Mouse (Mus musculus) forebrain, embryonic 14.5 days (tissue): ENCODE results near the gene Smim12. TPM values are rescaled to one million over a fixed set of nuclear protein-coding genes. Genes with fewer than 3 reads are reported as not detected.

Source experiments
- ATAC-seq: fragments of 200-750 bp; cut with Nextera tagmentation; 2 replicates; pipeline ENCODE4 v1.8.0; 2017; ENCODE audit warnings: mild to moderate bottlenecking, moderate library complexity
- DNase-seq: peaks from one replicate; pipeline ENCODE4 v3.0.0-alpha.2; 2015; ENCODE audit warnings: low spot score
- H3K27ac ChIP-seq: fragments of 300-500 bp; sonication (generic); 2 replicates; pipeline ENCODE4 v1.5.1; 2014; ENCODE audit warnings: low read depth, mild to moderate bottlenecking, control low read depth, low read length, moderate library complexity
- H3K27me3 ChIP-seq: fragments of 300-500 bp; sonication (generic); replicated peaks from 2 replicates; pipeline ENCODE4 v1.6.1; 2014; ENCODE audit warnings: low read length, control low read depth, mixed read lengths; ENCODE audit not compliant: control insufficient read depth, insufficient read depth
- H3K36me3 ChIP-seq: fragments of 300-500 bp; sonication (generic); 2 replicates; pipeline ENCODE4 v1.6.1; 2014; ENCODE audit warnings: low read length, control low read depth; ENCODE audit not compliant: control insufficient read depth, insufficient read depth
- H3K4me1 ChIP-seq: fragments of 300-500 bp; sonication (generic); 2 replicates; pipeline ENCODE4 v1.6.1; 2014; ENCODE audit warnings: antibody characterized with exemption, low read length, control low read depth; ENCODE audit not compliant: control insufficient read depth, insufficient read depth
- H3K4me2 ChIP-seq: fragments of 300-500 bp; sonication (generic); 2 replicates; pipeline ENCODE4 v1.6.1; 2014; ENCODE audit warnings: mild to moderate bottlenecking, control low read depth, low read length
- H3K4me3 ChIP-seq: fragments of 300-500 bp; sonication (generic); 2 replicates; pipeline ENCODE4 v1.5.1; 2014; ENCODE audit warnings: low read depth, low read length, control low read depth
- H3K9ac ChIP-seq: fragments of 300-500 bp; sonication (generic); 2 replicates; pipeline ENCODE4 v1.6.1; 2014; ENCODE audit warnings: mild to moderate bottlenecking, low read length, control low read depth, moderate library complexity
- H3K9me3 ChIP-seq: fragments of 300-500 bp; sonication (generic); replicated peaks from 2 replicates; pipeline ENCODE4 v1.6.1; 2016; ENCODE audit warnings: low read length, control low read depth, mixed read lengths; ENCODE audit not compliant: control insufficient read depth
- WGBS: fragments of 180-500 bp; shearing (Covaris S2); extraction: QIAGEN DNeasy Blood & Tissue Kit; methylation state at CpG from one replicate; pipeline ENCODE4 v1.1.7; 2014; 5-methylcytosine and 5-hydroxymethylcytosine counted together
- polyA plus RNA-seq: library from polyadenylated mRNA; unstranded; fragments of >200 nt; fragmentation: Nextera tagmentation; extraction: Ambion mirVana; gene quantifications from 2 replicates; pipeline ENCODE4 v1.2.1, GENCODE M21; 2014

The Smim12 gene
- polyA plus RNA-seq, 1 experiment from 2014 or later = 61.1 TPM

- peak overlapping the region; percentile 77 for H3K27ac ChIP-seq
- DNase-seq (peak; percentile 87), ATAC-seq (peak; percentile 79)
- no peak overlapping the region; the same call in 1 of the 2 replicates for H3K9ac ChIP-seq
- peaks cover 32% of the 10 kb centered on the region for H3K4me1 ChIP-seq
- 9% methylated on average over 17 of the region's 17 CpGs for WGBS
- H3K4me2 ChIP-seq = peak overlapping the region; percentile 36; the same call in 1 of the 2 replicates
- no peaks in the 10 kb centered on the region for H3K36me3 ChIP-seq
- H3K27me3 ChIP-seq = peaks cover 9% of the 10 kb centered on the region
- no peak overlapping the region for H3K4me3 ChIP-seq
- H3K9me3 ChIP-seq = no peaks in the 10 kb centered on the region
Observed at GRCm38 (mm10) chr4:127227051-127227673, 16.4 kb upstream of the Smim12 start.

GRCm38 (mm10) chr4:127232028-127232427 lies 11.6 kb upstream of the Smim12 start:
- Histone ChIP-seq H3K9ac (no peak overlapping the region), H3K4me3 (no peak overlapping the region), H3K9me3 (no peaks in the 10 kb centered on the region), H3K4me2 (peak overlapping the region; percentile 39), H3K27ac (peak overlapping the region; percentile 81), H3K27me3 (no peaks in the 10 kb centered on the region), H3K36me3 (no peaks in the 10 kb centered on the region), H3K4me1 (peaks cover 39% of the 10 kb centered on the region)
- peak; percentile 71 for ATAC-seq
- DNase-seq = peak; percentile 95
- 11% methylated on average over 6 of the region's 6 CpGs for WGBS

GRCm38 (mm10) chr4:127232551-127232950 lies 11.0 kb upstream of the Smim12 start:
- DNase-seq = peak; percentile 76
- Histone ChIP-seq H3K4me3 (no peak overlapping the region), H3K9ac (0 out of 2 replicates have a peak overlapping the region, but pooled peaks have one; percentile 17), H3K27me3 (no peaks in the 10 kb centered on the region), H3K9me3 (no peaks in the 10 kb centered on the region), H3K4me2 (peak overlapping the region; percentile 39), H3K4me1 (peaks cover 34% of the 10 kb centered on the region), H3K27ac (peak overlapping the region; percentile 81), H3K36me3 (no peaks in the 10 kb centered on the region)
- WGBS = 16% methylated on average over 5 of the region's 5 CpGs
- peak; percentile 49 for ATAC-seq

GRCm38 (mm10) chr4:127233416-127234125 lies 10.0 kb upstream of the Smim12 start:
- Histone ChIP-seq H3K9me3 (no peaks in the 10 kb centered on the region), H3K36me3 (no peaks in the 10 kb centered on the region), H3K4me3 (no peak overlapping the region), H3K27ac (peak overlapping the region; percentile 81; the same call in 1 of the 2 replicates), H3K4me2 (no peak overlapping the region), H3K9ac (no peak overlapping the region), H3K4me1 (peaks cover 31% of the 10 kb centered on the region), H3K27me3 (no peaks in the 10 kb centered on the region)
- 94% methylated on average over 36 of the region's 40 CpGs for WGBS
- DNase-seq (no peak), ATAC-seq (no peak)

- WGBS = under 1% methylated on average over 50 of the region's 67 CpGs
- ATAC-seq (peak; percentile 79), DNase-seq (peak; percentile 92)
- Histone ChIP-seq H3K9me3 (no peaks in the 10 kb centered on the region), H3K4me2 (peak overlapping the region; percentile 97), H3K9ac (peak overlapping the region; percentile 79), H3K36me3 (no peaks in the 10 kb centered on the region), H3K4me3 (peak overlapping the region; percentile 48), H3K4me1 (peaks cover 31% of the 10 kb centered on the region), H3K27me3 (no peaks in the 10 kb centered on the region), H3K27ac (peak overlapping the region; percentile 65)
Observed at GRCm38 (mm10) chr4:127235742-127236487, 7.7 kb upstream of the Smim12 start.

GRCm38 (mm10) chr4:127236631-127237030 lies 7.0 kb upstream of the Smim12 start:
- Histone ChIP-seq H3K36me3 (no peaks in the 10 kb centered on the region), H3K9me3 (no peaks in the 10 kb centered on the region), H3K27ac (peak overlapping the region; percentile 65; the same call in 1 of the 2 replicates), H3K27me3 (no peaks in the 10 kb centered on the region), H3K4me1 (peaks cover 26% of the 10 kb centered on the region), H3K9ac (peak overlapping the region; percentile 79), H3K4me3 (peak overlapping the region; percentile 48), H3K4me2 (peak overlapping the region; percentile 97)
- WGBS = 3% methylated on average over 14 of the region's 14 CpGs
- ATAC-seq (0 out of 2 replicates have a peak, but pooled peaks have one; percentile 7), DNase-seq (no peak)

- no peak for ATAC-seq
- no peak overlapping the region for H3K9ac ChIP-seq
- H3K27ac ChIP-seq = no peak overlapping the region
- peaks cover 20% of the 10 kb centered on the region for H3K4me1 ChIP-seq
- H3K9me3 ChIP-seq = no peaks in the 10 kb centered on the region
- 47% methylated on average over 10 of the region's 10 CpGs for WGBS
- no peaks in the 10 kb centered on the region for H3K36me3 ChIP-seq
- DNase-seq = no peak
- H3K4me2 ChIP-seq = no peak overlapping the region
- H3K27me3 ChIP-seq = no peaks in the 10 kb centered on the region
- H3K4me3 ChIP-seq = no peak overlapping the region
Observed at GRCm38 (mm10) chr4:127237271-127237670, 6.3 kb upstream of the Smim12 start.

- Histone ChIP-seq H3K4me2 (no peak overlapping the region), H3K27ac (no peak overlapping the region), H3K27me3 (no peaks in the 10 kb centered on the region), H3K4me1 (peaks cover 7% of the 10 kb centered on the region), H3K4me3 (no peak overlapping the region), H3K36me3 (peaks cover 13% of the 10 kb centered on the region), H3K9me3 (no peaks in the 10 kb centered on the region), H3K9ac (no peak overlapping the region)
- ATAC-seq = no peak
- 65% methylated on average over 6 of the region's 6 CpGs for WGBS
- no peak for DNase-seq
Observed at GRCm38 (mm10) chr4:127242696-127243095, 888 bp upstream of the Smim12 start.
